Mouse (Mus musculus) limb, embryonic 10.5 days (tissue): ENCODE results near the gene Actr3. TPM values are rescaled to one million over a fixed set of nuclear protein-coding genes. Genes with fewer than 3 reads are reported as not detected.
A peak's percentile ranks its signal among the peaks of the same experiment; 100 is the strongest.

Source experiments
- DNase-seq: peaks from one replicate; pipeline ENCODE4 v3.0.0-alpha.2; 2017; ENCODE audit warnings: low spot score
- H3K27ac ChIP-seq: fragments of 300-500 bp; sonication (generic); 2 replicates; pipeline ENCODE4 v1.5.1; 2016; ENCODE audit warnings: mild to moderate bottlenecking
- H3K27me3 ChIP-seq: fragments of 300-500 bp; sonication (generic); 2 replicates; pipeline ENCODE4 v1.6.1; 2016; ENCODE audit warnings: low read depth, mild to moderate bottlenecking; ENCODE audit not compliant: poor library complexity, severe bottlenecking
- H3K36me3 ChIP-seq: fragments of 300-500 bp; sonication (generic); 2 replicates; pipeline ENCODE4 v1.6.1; 2016; ENCODE audit warnings: mild to moderate bottlenecking, moderate library complexity
- H3K4me1 ChIP-seq: fragments of 300-500 bp; sonication (generic); 2 replicates; pipeline ENCODE4 v1.6.1; 2016
- H3K4me3 ChIP-seq: fragments of 300-500 bp; sonication (generic); 2 replicates; pipeline ENCODE4 v1.5.1; 2016; ENCODE audit warnings: mild to moderate bottlenecking, moderate library complexity
- H3K9me3 ChIP-seq: fragments of 300-500 bp; sonication (generic); replicated peaks from 2 replicates; pipeline ENCODE4 v1.6.1; 2016; ENCODE audit warnings: mild to moderate bottlenecking
- WGBS: fragments of 180-500 bp; shearing (Covaris S2); methylation state at CpG from one replicate; pipeline ENCODE4 v1.1.7; 2016; 5-methylcytosine and 5-hydroxymethylcytosine counted together
- polyA plus RNA-seq: library from polyadenylated mRNA; unstranded; fragments of >200 nt; fragmentation: Nextera tagmentation; extraction: Ambion mirVana; gene quantifications from 2 replicates; pipeline ENCODE4 v1.2.1, GENCODE M21; 2016

The Actr3 gene
- polyA plus RNA-seq, 1 experiment from 2014 or later: 231 TPM

DNA sequence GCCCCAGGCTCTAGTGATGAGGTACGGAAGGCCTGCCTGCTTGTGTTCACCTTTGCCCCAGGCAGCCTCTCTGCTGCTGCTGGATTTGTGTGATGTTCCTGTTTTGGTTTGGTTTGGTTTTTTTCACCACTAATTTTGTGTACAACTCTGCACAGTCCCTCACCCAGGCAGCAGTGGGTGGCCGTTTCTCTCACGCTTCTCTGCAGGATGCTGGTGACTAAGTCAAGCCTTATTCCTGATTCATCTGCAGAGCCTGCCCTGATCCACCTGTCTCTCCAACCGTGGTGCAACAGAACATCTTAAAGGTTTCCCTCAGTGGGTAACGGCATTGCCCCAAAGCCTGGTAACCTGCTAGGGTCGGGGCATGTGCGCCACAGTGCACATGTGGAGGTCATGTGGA is 49.3 kb downstream of the Actr3 start:
- H3K36me3 ChIP-seq: peaks cover 2% of the 10 kb centered on the region; the same call in 1 of the 2 replicates

GRCm38 (mm10) chr1:125382622-125383021 is 52.9 kb downstream of the Actr3 start:
- H3K9me3 ChIP-seq: no peaks in the 10 kb centered on the region
- H3K36me3 ChIP-seq: no peaks in the 10 kb centered on the region
- DNase-seq: no peak
- WGBS: 52% methylated on average over 6 of the region's 6 CpGs
- H3K4me3 ChIP-seq: no peak overlapping the region
- 0 out of 2 replicates have a peak, but pooled peaks cover 9% of the 10 kb centered on the region for H3K4me1 ChIP-seq
- no peak overlapping the region for H3K27ac ChIP-seq
- H3K27me3 ChIP-seq: no peaks in the 10 kb centered on the region

More for the DNA sequence above, 49.3 kb downstream of the Actr3 start:
- WGBS: 74% methylated on average over 7 of the region's 7 CpGs
- DNase-seq: no peak
- Histone ChIP-seq H3K27me3 (no peaks in the 10 kb centered on the region), H3K4me1 (0 out of 2 replicates have a peak, but pooled peaks cover 9% of the 10 kb centered on the region), H3K4me3 (no peak overlapping the region), H3K27ac (no peak overlapping the region), H3K9me3 (no peaks in the 10 kb centered on the region)

DNA sequence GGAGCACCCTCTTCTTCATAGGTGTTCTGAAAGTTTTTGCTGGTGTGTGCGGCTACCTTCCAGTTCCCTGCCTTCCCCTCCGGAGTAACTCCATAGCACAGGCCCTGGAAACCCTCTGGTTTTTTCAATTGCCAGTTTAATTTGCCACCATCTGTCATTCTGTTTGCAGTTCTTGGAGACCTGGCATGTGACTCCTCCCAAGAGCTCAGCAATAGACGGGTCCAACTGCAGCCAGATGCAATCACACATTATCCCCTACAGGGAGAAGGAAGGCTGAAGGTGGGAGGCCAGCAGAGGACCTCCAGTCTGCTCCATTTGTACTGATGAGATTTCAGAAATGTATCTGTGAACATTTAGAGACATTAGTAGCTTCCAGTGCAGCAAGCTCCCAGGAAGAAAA is 56.6 kb downstream of the Actr3 start:
- Histone ChIP-seq H3K9me3 (no peaks in the 10 kb centered on the region), H3K36me3 (no peaks in the 10 kb centered on the region), H3K27ac (no peak overlapping the region), H3K27me3 (no peaks in the 10 kb centered on the region), H3K4me3 (no peak overlapping the region), H3K4me1 (no peaks in the 10 kb centered on the region)
- WGBS: 65% methylated on average over 3 of the region's 3 CpGs
- DNase-seq: no peak

- Histone ChIP-seq H3K27ac (no peak overlapping the region), H3K4me3 (no peak overlapping the region), H3K36me3 (no peaks in the 10 kb centered on the region), H3K4me1 (no peaks in the 10 kb centered on the region), H3K27me3 (no peaks in the 10 kb centered on the region), H3K9me3 (no peaks in the 10 kb centered on the region)
- WGBS: 82% methylated on average over 5 of the region's 5 CpGs
- DNase-seq: no peak
Observed at GRCm38 (mm10) chr1:125372855-125373254, 62.7 kb downstream of the Actr3 start.

- no peaks in the 10 kb centered on the region for H3K36me3 ChIP-seq
- H3K27ac ChIP-seq: no peak overlapping the region
- H3K4me1 ChIP-seq: no peaks in the 10 kb centered on the region
- H3K4me3 ChIP-seq: no peak overlapping the region
- H3K9me3 ChIP-seq: no peaks in the 10 kb centered on the region
- WGBS: 34% methylated on average over 6 of the region's 6 CpGs
- DNase-seq: peak; percentile 65
- H3K27me3 ChIP-seq: no peaks in the 10 kb centered on the region
Observed at GRCm38 (mm10) chr1:125370779-125371178, 64.7 kb downstream of the Actr3 start.

GRCm38 (mm10) chr1:125365576-125365975 is 70.0 kb downstream of the Actr3 start:
- no peaks in the 10 kb centered on the region for H3K36me3 ChIP-seq
- no peaks in the 10 kb centered on the region for H3K4me1 ChIP-seq
- no peak overlapping the region for H3K4me3 ChIP-seq
- H3K27me3 ChIP-seq: no peaks in the 10 kb centered on the region
- no peaks in the 10 kb centered on the region for H3K9me3 ChIP-seq
- WGBS: 96% methylated on average over 4 of the region's 4 CpGs
- H3K27ac ChIP-seq: no peak overlapping the region
- no peak for DNase-seq

- Histone ChIP-seq H3K36me3 (no peaks in the 10 kb centered on the region), H3K4me3 (no peak overlapping the region), H3K4me1 (no peaks in the 10 kb centered on the region), H3K27ac (no peak overlapping the region), H3K27me3 (no peaks in the 10 kb centered on the region), H3K9me3 (no peaks in the 10 kb centered on the region)
- 90% methylated on average over 4 of the region's 4 CpGs for WGBS
- no peak for DNase-seq
Observed at GRCm38 (mm10) chr1:125351416-125352037, 84.0 kb downstream of the Actr3 start.

- Histone ChIP-seq H3K9me3 (no peaks in the 10 kb centered on the region), H3K27me3 (no peaks in the 10 kb centered on the region), H3K4me3 (no peak overlapping the region), H3K27ac (no peak overlapping the region), H3K4me1 (no peaks in the 10 kb centered on the region), H3K36me3 (no peaks in the 10 kb centered on the region)
- no peak for DNase-seq
- WGBS: 83% methylated on average over 5 of the region's 5 CpGs
Observed at GRCm38 (mm10) chr1:125350843-125351242, 84.7 kb downstream of the Actr3 start.

- Histone ChIP-seq H3K36me3 (no peaks in the 10 kb centered on the region), H3K27me3 (no peaks in the 10 kb centered on the region), H3K9me3 (no peaks in the 10 kb centered on the region), H3K4me1 (no peaks in the 10 kb centered on the region), H3K4me3 (no peak overlapping the region), H3K27ac (no peak overlapping the region)
- WGBS: 93% methylated on average over 9 of the region's 9 CpGs
- no peak for DNase-seq
Observed at GRCm38 (mm10) chr1:125345854-125346253, 89.7 kb downstream of the Actr3 start.

DNA sequence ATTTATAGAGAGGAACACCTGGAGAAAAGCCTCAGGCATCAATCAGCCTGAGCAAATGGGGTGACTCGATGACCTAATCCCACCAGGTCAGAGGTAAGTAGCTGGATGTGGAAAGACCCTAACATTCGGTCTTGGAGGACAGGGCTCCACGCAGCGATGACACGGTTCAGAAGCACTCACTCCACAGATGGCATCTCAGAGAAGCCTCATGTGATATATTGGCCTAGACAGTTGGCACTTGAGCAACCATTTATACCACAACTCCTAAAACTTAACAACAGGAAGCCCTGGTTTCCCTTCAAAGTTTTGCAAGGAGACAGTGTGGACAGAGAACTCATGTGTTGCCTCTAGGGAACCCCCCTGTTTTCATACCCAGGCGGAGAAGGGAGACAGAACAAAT is 90.1 kb downstream of the Actr3 start:
- 93% methylated on average over 6 of the region's 6 CpGs for WGBS
- Histone ChIP-seq H3K27me3 (no peaks in the 10 kb centered on the region), H3K9me3 (no peaks in the 10 kb centered on the region), H3K4me1 (no peaks in the 10 kb centered on the region), H3K4me3 (no peak overlapping the region), H3K27ac (no peak overlapping the region), H3K36me3 (no peaks in the 10 kb centered on the region)
- DNase-seq: no peak

DNA sequence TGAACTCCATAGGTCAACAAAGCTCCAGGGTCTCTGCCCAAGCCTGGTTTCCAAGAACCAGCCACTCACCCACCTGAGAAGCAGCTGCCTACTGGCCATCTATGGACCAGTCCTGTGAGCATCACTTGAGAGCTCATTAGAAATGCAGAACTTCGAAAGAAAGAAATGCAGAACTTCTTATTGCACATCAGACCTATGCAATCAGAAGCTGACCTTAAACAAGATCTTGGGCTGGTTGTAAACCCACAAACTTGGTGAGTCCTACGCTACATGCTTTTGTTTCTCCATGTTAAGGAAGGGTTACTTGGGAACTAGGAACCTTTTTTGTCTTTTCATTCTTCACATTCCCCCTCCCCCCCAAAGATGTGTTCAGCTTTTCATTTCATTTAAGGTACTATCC is 92.4 kb downstream of the Actr3 start:
- no peak overlapping the region for H3K27ac ChIP-seq
- H3K4me3 ChIP-seq: no peak overlapping the region
- no peaks in the 10 kb centered on the region for H3K27me3 ChIP-seq
- H3K36me3 ChIP-seq: no peaks in the 10 kb centered on the region
- H3K4me1 ChIP-seq: no peaks in the 10 kb centered on the region
- WGBS: 83% methylated on average over 2 of the region's 2 CpGs
- no peak for DNase-seq
- H3K9me3 ChIP-seq: no peaks in the 10 kb centered on the region
